Mouse (Mus musculus) limb, embryonic 13.5 days (tissue): ENCODE measurements around the gene Igsf9. TPM values are rescaled to one million over a fixed set of nuclear protein-coding genes. Genes with fewer than 3 reads are reported as not detected.

Experiments used
- ATAC-seq: fragments of 200-750 bp; cut with Nextera tagmentation; 2 replicates; pipeline ENCODE4 v1.8.0; 2017; ENCODE audit warnings: low read depth, moderate number of reproducible peaks, moderate TSS enrichment; ENCODE audit not compliant: low FRiP score
- H3K27ac ChIP-seq: fragments of 300-500 bp; sonication (generic); 2 replicates; pipeline ENCODE4 v1.5.1; 2015; ENCODE audit warnings: inconsistent platforms, mild to moderate bottlenecking, moderate library complexity
- H3K27me3 ChIP-seq: fragments of 300-500 bp; sonication (generic); 2 replicates; pipeline ENCODE4 v1.6.1; 2015; ENCODE audit warnings: mild to moderate bottlenecking, inconsistent platforms
- H3K36me3 ChIP-seq: fragments of 300-500 bp; sonication (generic); 2 replicates; pipeline ENCODE4 v1.6.1; 2015; ENCODE audit warnings: inconsistent platforms, mild to moderate bottlenecking, moderate library complexity
- H3K4me1 ChIP-seq: fragments of 300-500 bp; sonication (generic); 2 replicates; pipeline ENCODE4 v1.6.1; 2015; ENCODE audit warnings: inconsistent platforms
- H3K4me2 ChIP-seq: fragments of 300-500 bp; sonication (generic); replicated peaks from 2 replicates; pipeline ENCODE4 v1.6.1; 2015; ENCODE audit warnings: inconsistent platforms, mild to moderate bottlenecking, moderate library complexity
- H3K4me3 ChIP-seq: fragments of 300-500 bp; sonication (generic); 2 replicates; pipeline ENCODE4 v1.5.1; 2015; ENCODE audit warnings: moderate library complexity, mild to moderate bottlenecking, inconsistent platforms
- H3K9ac ChIP-seq: fragments of 300-500 bp; sonication (generic); 2 replicates; pipeline ENCODE4 v1.6.1; 2015; ENCODE audit warnings: mild to moderate bottlenecking, inconsistent platforms
- H3K9me3 ChIP-seq: fragments of 300-500 bp; sonication (generic); 2 replicates; pipeline ENCODE4 v1.6.1; 2016; ENCODE audit warnings: inconsistent platforms
- WGBS: fragments of 180-500 bp; shearing (Covaris S2); methylation state at CpG from one replicate; pipeline ENCODE4 v1.1.7; 2015; 5-methylcytosine and 5-hydroxymethylcytosine counted together
- polyA plus RNA-seq: library from polyadenylated mRNA; unstranded; fragments of >200 nt; fragmentation: Nextera tagmentation; extraction: Ambion mirVana; gene quantifications from 2 replicates; pipeline ENCODE4 v1.2.1, GENCODE M21; 2015

The Igsf9 gene
- polyA plus RNA-seq, 1 experiment from 2014 or later = 53.2 TPM

DNA sequence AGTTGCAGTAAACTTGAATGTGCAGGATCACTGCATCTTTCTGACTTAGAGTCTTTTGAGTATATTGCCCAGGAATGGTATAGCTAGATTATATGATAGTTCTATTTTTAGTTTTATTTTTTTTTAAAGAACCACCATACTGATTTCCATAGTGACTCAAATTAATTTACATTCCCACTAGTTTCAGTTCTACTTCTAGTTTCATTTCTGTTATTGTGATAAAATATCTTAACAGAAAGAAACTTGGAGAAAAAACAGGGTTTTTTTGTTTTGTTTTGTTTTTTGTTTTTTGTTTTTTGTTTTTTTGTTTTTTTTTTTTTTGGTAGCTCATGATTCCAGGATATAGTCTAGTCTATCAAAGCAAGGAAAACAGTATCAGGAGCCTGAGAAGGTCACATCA, 8.7 kb upstream of the Igsf9 start:
- ATAC-seq = no peak
- no peak overlapping the region for H3K9ac ChIP-seq

GRCm38 (mm10) chr1:172474196-172474595, 7.4 kb upstream of the Igsf9 start:
- H3K36me3 ChIP-seq = no peaks in the 10 kb centered on the region
- WGBS = 82% methylated on average over 3 of the region's 3 CpGs
- H3K4me2 ChIP-seq = no peak overlapping the region
- H3K9ac ChIP-seq = no peak overlapping the region
- H3K27ac ChIP-seq = no peak overlapping the region
- no peak for ATAC-seq
- H3K4me3 ChIP-seq = no peak overlapping the region
- 0 out of 2 replicates have a peak, but pooled peaks cover 2% of the 10 kb centered on the region for H3K27me3 ChIP-seq
- no peaks in the 10 kb centered on the region for H3K4me1 ChIP-seq
- no peaks in the 10 kb centered on the region for H3K9me3 ChIP-seq

More for the DNA sequence above, 8.7 kb upstream of the Igsf9 start:
- Histone ChIP-seq H3K27ac (no peak overlapping the region), H3K36me3 (no peaks in the 10 kb centered on the region), H3K27me3 (0 out of 2 replicates have a peak, but pooled peaks cover 2% of the 10 kb centered on the region), H3K4me1 (no peaks in the 10 kb centered on the region), H3K9me3 (no peaks in the 10 kb centered on the region), H3K4me2 (no peak overlapping the region), H3K4me3 (no peak overlapping the region)

DNA sequence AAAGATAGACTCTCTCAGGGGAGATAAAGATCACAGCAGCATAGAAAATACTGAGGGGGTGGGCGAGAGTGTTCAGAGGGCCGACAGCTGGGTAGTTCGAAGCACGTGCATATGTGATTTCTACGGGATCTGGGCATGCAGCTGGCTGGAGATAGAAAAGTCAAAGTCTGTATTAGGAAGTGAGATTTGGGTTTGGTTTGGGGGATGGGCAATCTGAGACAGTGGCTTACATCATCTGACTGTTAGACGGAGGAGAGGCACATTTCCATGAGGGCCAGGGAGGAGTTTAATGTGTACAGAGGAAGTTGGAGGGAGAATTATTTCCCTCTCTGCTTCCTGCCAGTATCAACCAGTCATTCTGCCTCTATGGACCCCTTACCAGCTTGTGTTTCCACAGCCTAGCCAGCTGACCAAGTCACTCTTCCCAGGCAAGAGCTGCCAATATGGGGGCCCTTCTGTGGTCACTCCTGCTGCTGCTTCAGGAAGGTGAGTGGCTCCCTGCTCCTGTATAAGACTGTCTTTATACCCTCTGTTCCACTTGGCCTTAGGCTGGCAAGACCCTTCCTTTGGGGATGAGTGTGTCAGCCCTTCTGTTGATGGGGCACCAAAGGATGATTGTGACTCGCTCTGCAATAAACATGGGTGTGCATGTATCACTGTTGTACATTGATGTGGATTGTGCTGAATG, 6.4 kb upstream of the Igsf9 start, which contains the start of gene Slamf9:
TSS of gene Slamf9 (plus strand) at position 305 of the 688 bp plus-strand sequence.
- H3K27ac ChIP-seq = no peak within 1 kb of the TSS
- 0 out of 2 replicates have a peak, but pooled peaks have one; percentile 40 for ATAC-seq
- H3K36me3 ChIP-seq = no peaks in the 10 kb centered on the region
- no peak within 1 kb of the TSS for H3K4me2 ChIP-seq
- no peaks in the 10 kb centered on the region for H3K9me3 ChIP-seq
- 72% methylated on average over 7 of the region's 7 CpGs for WGBS
- H3K4me3 ChIP-seq = no peak within 1 kb of the TSS
- no peaks in the 10 kb centered on the region for H3K4me1 ChIP-seq
- H3K27me3 ChIP-seq = no peaks in the 10 kb centered on the region
- no peak within 1 kb of the TSS for H3K9ac ChIP-seq

GRCm38 (mm10) chr1:172478020-172478419, 3.6 kb upstream of the Igsf9 start:
- Histone ChIP-seq H3K9me3 (no peaks in the 10 kb centered on the region), H3K4me1 (peaks cover 6% of the 10 kb centered on the region), H3K4me3 (no peak overlapping the region), H3K4me2 (no peak overlapping the region), H3K27me3 (no peaks in the 10 kb centered on the region), H3K9ac (no peak overlapping the region), H3K36me3 (no peaks in the 10 kb centered on the region), H3K27ac (no peak overlapping the region)
- no peak for ATAC-seq
- 75% methylated on average over 5 of the region's 5 CpGs for WGBS

- no peak for ATAC-seq
- 88% methylated on average over 4 of the region's 4 CpGs for WGBS
Measured at GRCm38 (mm10) chr1:172480376-172480775, 1.2 kb upstream of the Igsf9 start.

GRCm38 (mm10) chr1:172481111-172481510, 477 bp upstream of the Igsf9 start:
- Histone ChIP-seq H3K4me3 (peak overlapping the region; percentile 65), H3K9ac (peak overlapping the region; percentile 54), H3K9me3 (no peaks in the 10 kb centered on the region), H3K36me3 (peaks cover 13% of the 10 kb centered on the region), H3K27me3 (no peaks in the 10 kb centered on the region), H3K4me1 (peaks cover 36% of the 10 kb centered on the region), H3K27ac (no peak overlapping the region), H3K4me2 (peak overlapping the region; percentile 72)
- no peak for ATAC-seq
- WGBS = 17% methylated on average over 13 of the region's 13 CpGs

More at GRCm38 (mm10) chr1:172480376-172480775, 1.2 kb upstream of the Igsf9 start:
- no peaks in the 10 kb centered on the region for H3K27me3 ChIP-seq
- peaks cover 12% of the 10 kb centered on the region for H3K36me3 ChIP-seq
- no peak overlapping the region for H3K4me3 ChIP-seq
- H3K4me2 ChIP-seq = no peak overlapping the region
- no peak overlapping the region for H3K9ac ChIP-seq
- H3K27ac ChIP-seq = no peak overlapping the region
- no peaks in the 10 kb centered on the region for H3K9me3 ChIP-seq
- peaks cover 29% of the 10 kb centered on the region for H3K4me1 ChIP-seq

GRCm38 (mm10) chr1:172482518-172483360, 1.2 kb downstream of the Igsf9 start:
- Histone ChIP-seq H3K36me3 (peaks cover 19% of the 10 kb centered on the region), H3K9ac (peak overlapping the region; percentile 71), H3K27ac (no peak overlapping the region), H3K4me1 (peaks cover 49% of the 10 kb centered on the region), H3K4me2 (peak overlapping the region; percentile 72), H3K27me3 (no peaks in the 10 kb centered on the region), H3K4me3 (peak overlapping the region; percentile 65), H3K9me3 (no peaks in the 10 kb centered on the region)
- no peak for ATAC-seq
- 2% methylated on average over 12 of the region's 12 CpGs for WGBS

DNA sequence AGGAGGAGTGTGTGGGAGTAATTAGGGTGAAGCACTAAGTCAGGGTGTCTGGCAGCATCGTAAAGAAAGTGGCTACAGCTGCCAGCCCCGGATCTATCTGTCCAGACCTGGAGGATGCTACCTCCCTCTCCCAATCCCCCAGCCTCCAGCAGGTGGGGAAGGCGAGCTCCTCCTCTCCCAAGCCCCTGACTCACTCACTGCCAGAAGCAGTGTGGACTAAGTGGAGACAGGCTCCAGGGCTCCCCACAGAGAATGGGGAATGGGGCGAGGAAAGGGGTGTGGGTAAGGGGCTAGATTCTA, 1.7 kb downstream of the Igsf9 start:
- 13% methylated on average over 4 of the region's 4 CpGs for WGBS
- Histone ChIP-seq H3K27me3 (no peaks in the 10 kb centered on the region), H3K27ac (no peak overlapping the region), H3K4me1 (peaks cover 49% of the 10 kb centered on the region), H3K9me3 (no peaks in the 10 kb centered on the region), H3K9ac (peak overlapping the region; percentile 71), H3K4me3 (peak overlapping the region; percentile 65), H3K36me3 (peaks cover 25% of the 10 kb centered on the region), H3K4me2 (peak overlapping the region; percentile 72)
- ATAC-seq = no peak

- H3K27ac ChIP-seq = no peak overlapping the region
- no peaks in the 10 kb centered on the region for H3K9me3 ChIP-seq
- H3K36me3 ChIP-seq = peaks cover 30% of the 10 kb centered on the region
- peak overlapping the region; percentile 65 for H3K4me3 ChIP-seq
- H3K9ac ChIP-seq = 0 out of 2 replicates have a peak overlapping the region, but pooled peaks have one; percentile 10
- H3K4me1 ChIP-seq = peaks cover 49% of the 10 kb centered on the region
- peak overlapping the region; percentile 72 for H3K4me2 ChIP-seq
- 56% methylated on average over 11 of the region's 11 CpGs for WGBS
- no peaks in the 10 kb centered on the region for H3K27me3 ChIP-seq
- no peak for ATAC-seq
Measured at GRCm38 (mm10) chr1:172484236-172484635, 2.6 kb downstream of the Igsf9 start.

DNA sequence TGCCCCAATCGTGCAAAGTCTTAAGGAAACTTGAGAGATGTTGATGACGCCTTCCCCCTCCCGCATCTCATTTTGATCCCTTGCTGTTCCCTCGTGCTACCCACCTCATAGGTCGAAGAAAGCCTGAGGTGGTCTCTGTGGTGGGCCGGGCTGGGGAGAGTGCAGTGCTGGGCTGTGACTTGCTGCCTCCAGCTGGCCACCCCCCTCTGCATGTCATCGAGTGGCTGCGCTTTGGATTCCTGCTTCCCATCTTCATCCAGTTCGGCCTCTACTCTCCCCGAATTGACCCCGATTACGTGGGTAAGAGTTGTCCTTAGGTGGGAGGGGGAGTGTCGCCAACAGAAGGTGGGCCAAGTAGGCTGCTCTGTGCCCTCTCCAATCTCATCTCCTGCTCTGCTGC, 3.1 kb downstream of the Igsf9 start:
- Histone ChIP-seq H3K27ac (no peak overlapping the region), H3K4me2 (peak overlapping the region; percentile 72), H3K4me3 (peak overlapping the region; percentile 65; the same call in 1 of the 2 replicates), H3K4me1 (peaks cover 49% of the 10 kb centered on the region), H3K9ac (no peak overlapping the region), H3K36me3 (peaks cover 34% of the 10 kb centered on the region), H3K27me3 (no peaks in the 10 kb centered on the region), H3K9me3 (no peaks in the 10 kb centered on the region)
- 59% methylated on average over 13 of the region's 13 CpGs for WGBS
- ATAC-seq = no peak

DNA sequence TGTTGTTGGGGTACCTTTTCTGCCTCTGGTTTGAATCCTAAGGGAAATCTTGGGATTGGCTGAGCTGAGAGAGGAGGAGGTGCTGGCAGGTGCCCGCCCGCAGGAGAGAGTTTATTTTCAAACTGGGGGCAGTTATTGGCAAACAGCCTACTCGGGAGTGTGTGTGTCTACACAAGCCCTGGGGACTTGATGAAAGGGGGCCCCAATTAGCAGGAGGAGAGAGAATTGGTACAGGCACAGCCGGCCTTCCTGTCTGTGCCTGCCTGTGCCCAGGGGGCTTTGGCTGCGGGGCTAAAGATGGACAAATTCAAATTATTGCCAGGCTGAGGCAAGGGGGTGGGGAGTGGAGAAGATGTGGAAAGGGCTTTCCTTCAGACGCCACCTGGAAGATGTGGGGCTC, 4.2 kb downstream of the Igsf9 start:
- peak overlapping the region; percentile 72 for H3K4me2 ChIP-seq
- no peak overlapping the region for H3K27ac ChIP-seq
- H3K36me3 ChIP-seq = peaks cover 34% of the 10 kb centered on the region
- peak overlapping the region; percentile 48 for H3K9ac ChIP-seq
- H3K4me3 ChIP-seq = no peak overlapping the region
- WGBS = 18% methylated on average over 6 of the region's 6 CpGs
- no peaks in the 10 kb centered on the region for H3K27me3 ChIP-seq
- H3K4me1 ChIP-seq = peaks cover 53% of the 10 kb centered on the region
- H3K9me3 ChIP-seq = no peaks in the 10 kb centered on the region
- no peak for ATAC-seq

GRCm38 (mm10) chr1:172486236-172486635, 4.6 kb downstream of the Igsf9 start:
- Histone ChIP-seq H3K4me2 (peak overlapping the region; percentile 72), H3K27me3 (no peaks in the 10 kb centered on the region), H3K4me1 (peaks cover 53% of the 10 kb centered on the region), H3K9ac (peak overlapping the region; percentile 48), H3K4me3 (no peak overlapping the region; the same call in 1 of the 2 replicates), H3K9me3 (no peaks in the 10 kb centered on the region), H3K36me3 (peaks cover 36% of the 10 kb centered on the region), H3K27ac (no peak overlapping the region)
- ATAC-seq = no peak
- WGBS = 19% methylated on average over 4 of the region's 4 CpGs
